Mouse (Mus musculus) liver, embryonic 14.5 days (tissue): ENCODE measurements at regions not wholly inside any gene's neighbourhood (a gene's known extent, or its start where the extent isn't known, plus 50 kb on each side); places are given as distances from the start of the nearest gene placed in this dataset.
A peak's percentile ranks its signal among the peaks of the same experiment; 100 is the strongest.

ENCODE experiments used
- CTCF ChIP-seq: IDR thresholded peaks from 2 replicates; pipeline ENCODE4 v1.5.1; 2016; ENCODE audit warnings: antibody characterized with exemption, low read depth, control low read depth
- EP300 ChIP-seq: IDR thresholded peaks from 2 replicates; pipeline ENCODE4 v1.6.1; 2016; ENCODE audit warnings: antibody characterized with exemption, low read depth

GRCm38 (mm10) chr1:43299490-43300302 lies 102.9 kb upstream of the Fhl2 start:
- TF ChIP-seq EP300 (no peak), CTCF (peak; percentile 64; the same call in 1 of the 2 replicates)
